Mouse (Mus musculus): ENCODE measurements around the gene Arhgef11. TPM values are rescaled to one million over a fixed set of nuclear protein-coding genes. Genes with fewer than 3 reads are reported as not detected.

Arhgef11 gene
- polyA plus RNA-seq, 1 experiment from 2014 or later: 18.8 TPM

GRCm38 (mm10) chr3:87725396-87726160, 108.2 kb downstream of the Arhgef11 start:
- Histone ChIP-seq H3K9me3 (no peaks in the 10 kb centered on the region), H3K4me1 (no peaks in the 10 kb centered on the region), H3K27ac (no peak overlapping the region), H3K4me3 (no peak overlapping the region), H3K27me3 (no peaks in the 10 kb centered on the region), H3K9ac (no peak overlapping the region), H3K4me2 (replicated peaks) (no peak overlapping the region), H3K36me3 (peaks cover 96% of the 10 kb centered on the region)
- 96% methylated on average over 16 of the region's 16 CpGs for WGBS
- no peak for ATAC-seq (ENCODE audit: low FRiP score, low read depth)

- Histone ChIP-seq H3K4me2 (replicated peaks) (no peak overlapping the region), H3K36me3 (peaks cover 95% of the 10 kb centered on the region), H3K27me3 (no peaks in the 10 kb centered on the region), H3K9me3 (no peaks in the 10 kb centered on the region), H3K4me3 (no peak overlapping the region), H3K9ac (no peak overlapping the region), H3K4me1 (no peaks in the 10 kb centered on the region), H3K27ac (no peak overlapping the region)
- 95% methylated on average over 7 of the region's 7 CpGs for WGBS
- no peak for ATAC-seq (ENCODE audit: low FRiP score, low read depth)
Observed at GRCm38 (mm10) chr3:87726191-87726590, 108.8 kb downstream of the Arhgef11 start.

GRCm38 (mm10) chr3:87728696-87729095, 111.3 kb downstream of the Arhgef11 start:
- H3K27ac ChIP-seq: no peak overlapping the region
- peaks cover 96% of the 10 kb centered on the region for H3K36me3 ChIP-seq
- H3K4me1 ChIP-seq: no peaks in the 10 kb centered on the region
- no peak overlapping the region for H3K4me2 ChIP-seq (replicated peaks)
- H3K4me3 ChIP-seq: no peak overlapping the region
- H3K9me3 ChIP-seq: no peaks in the 10 kb centered on the region
- ATAC-seq (ENCODE audit: low FRiP score, low read depth): no peak
- H3K9ac ChIP-seq: no peak overlapping the region
- no peaks in the 10 kb centered on the region for H3K27me3 ChIP-seq
- 90% methylated on average over 6 of the region's 6 CpGs for WGBS

- ATAC-seq (ENCODE audit: low FRiP score, low read depth): no peak
- no peaks in the 10 kb centered on the region for H3K27me3 ChIP-seq
- H3K4me3 ChIP-seq: no peak overlapping the region
- 75% methylated on average over 4 of the region's 4 CpGs for WGBS
- H3K9me3 ChIP-seq: no peaks in the 10 kb centered on the region
- no peak overlapping the region for H3K27ac ChIP-seq
- peaks cover 98% of the 10 kb centered on the region for H3K36me3 ChIP-seq
- H3K4me2 ChIP-seq (replicated peaks): no peak overlapping the region
- H3K4me1 ChIP-seq: no peaks in the 10 kb centered on the region
- no peak overlapping the region for H3K9ac ChIP-seq
Observed at GRCm38 (mm10) chr3:87733098-87733497, 115.7 kb downstream of the Arhgef11 start.

- Histone ChIP-seq H3K4me2 (replicated peaks) (no peak overlapping the region), H3K27me3 (no peaks in the 10 kb centered on the region), H3K4me3 (no peak overlapping the region), H3K9me3 (no peaks in the 10 kb centered on the region), H3K4me1 (no peaks in the 10 kb centered on the region), H3K36me3 (peaks cover 98% of the 10 kb centered on the region), H3K27ac (no peak overlapping the region), H3K9ac (no peak overlapping the region)
- WGBS: 84% methylated on average over 11 of the region's 11 CpGs
- ATAC-seq (ENCODE audit: low FRiP score, low read depth): no peak
Observed at GRCm38 (mm10) chr3:87733984-87734761, 116.8 kb downstream of the Arhgef11 start.

GRCm38 (mm10) chr3:87735335-87735734, 118.0 kb downstream of the Arhgef11 start:
- 73% methylated on average over 9 of the region's 9 CpGs for WGBS
- no peak overlapping the region for H3K9ac ChIP-seq
- no peaks in the 10 kb centered on the region for H3K27me3 ChIP-seq
- H3K4me1 ChIP-seq: no peaks in the 10 kb centered on the region
- H3K4me3 ChIP-seq: no peak overlapping the region
- no peak overlapping the region for H3K27ac ChIP-seq
- H3K4me2 ChIP-seq (replicated peaks): no peak overlapping the region
- ATAC-seq (ENCODE audit: low FRiP score, low read depth): no peak
- H3K9me3 ChIP-seq: no peaks in the 10 kb centered on the region
- H3K36me3 ChIP-seq: peaks cover 95% of the 10 kb centered on the region

GRCm38 (mm10) chr3:87738906-87739305, 121.5 kb downstream of the Arhgef11 start:
- no peak overlapping the region for H3K27ac ChIP-seq
- H3K9me3 ChIP-seq: no peaks in the 10 kb centered on the region
- H3K27me3 ChIP-seq: no peaks in the 10 kb centered on the region
- WGBS: 81% methylated on average over 5 of the region's 5 CpGs
- H3K4me2 ChIP-seq (replicated peaks): no peak overlapping the region
- no peak overlapping the region for H3K9ac ChIP-seq
- no peak overlapping the region for H3K4me3 ChIP-seq
- no peak for ATAC-seq (ENCODE audit: low FRiP score, low read depth)
- no peaks in the 10 kb centered on the region for H3K4me1 ChIP-seq
- peaks cover 60% of the 10 kb centered on the region for H3K36me3 ChIP-seq

- no peak overlapping the region for H3K4me2 ChIP-seq (replicated peaks)
Observed at GRCm38 (mm10) chr3:87742013-87742412, 124.7 kb downstream of the Arhgef11 start.

GRCm38 (mm10) chr3:87742735-87743134, 125.4 kb downstream of the Arhgef11 start:
- Histone ChIP-seq H3K9me3 (no peaks in the 10 kb centered on the region), H3K4me1 (peaks cover 13% of the 10 kb centered on the region), H3K4me2 (replicated peaks) (no peak overlapping the region), H3K27ac (no peak overlapping the region), H3K9ac (no peak overlapping the region), H3K4me3 (no peak overlapping the region), H3K27me3 (no peaks in the 10 kb centered on the region), H3K36me3 (peaks cover 22% of the 10 kb centered on the region)
- 87% methylated on average over 16 of the region's 16 CpGs for WGBS
- no peak for ATAC-seq (ENCODE audit: low FRiP score, low read depth)

More at GRCm38 (mm10) chr3:87742013-87742412, 124.7 kb downstream of the Arhgef11 start:
- WGBS: 79% methylated on average over 3 of the region's 3 CpGs
- Histone ChIP-seq H3K27ac (no peak overlapping the region), H3K4me3 (no peak overlapping the region), H3K4me1 (peaks cover 13% of the 10 kb centered on the region), H3K9ac (no peak overlapping the region), H3K27me3 (no peaks in the 10 kb centered on the region), H3K9me3 (no peaks in the 10 kb centered on the region), H3K36me3 (peaks cover 29% of the 10 kb centered on the region)
- ATAC-seq (ENCODE audit: low FRiP score, low read depth): no peak

GRCm38 (mm10) chr3:87743927-87744326, 126.6 kb downstream of the Arhgef11 start:
- Histone ChIP-seq H3K4me2 (replicated peaks) (no peak overlapping the region), H3K36me3 (peaks cover 11% of the 10 kb centered on the region), H3K27ac (no peak overlapping the region), H3K27me3 (no peaks in the 10 kb centered on the region), H3K4me3 (no peak overlapping the region), H3K9me3 (no peaks in the 10 kb centered on the region), H3K9ac (no peak overlapping the region), H3K4me1 (peaks cover 19% of the 10 kb centered on the region)
- 90% methylated on average over 4 of the region's 4 CpGs for WGBS
- no peak for ATAC-seq (ENCODE audit: low FRiP score, low read depth)

GRCm38 (mm10) chr3:87745036-87745659, 127.8 kb downstream of the Arhgef11 start:
- H3K27ac ChIP-seq: no peak overlapping the region
- no peak for ATAC-seq (ENCODE audit: low FRiP score, low read depth)
- whole genome bisulfite sequencing: 15% methylated on average over 18 of the region's 18 CpGs
- H3K36me3 ChIP-seq: peaks cover 11% of the 10 kb centered on the region; the same call in 1 of the 2 replicates
- peak overlapping the region; percentile 58 for H3K4me2 ChIP-seq (replicated peaks)
- peaks cover 19% of the 10 kb centered on the region for H3K4me1 ChIP-seq
- H3K27me3 ChIP-seq: no peaks in the 10 kb centered on the region
- peak overlapping the region; percentile 55 for H3K9ac ChIP-seq
- H3K9me3 ChIP-seq: no peaks in the 10 kb centered on the region
- peak overlapping the region; percentile 18 for H3K4me3 ChIP-seq

GRCm38 (mm10) chr3:87748431-87748830, 131.1 kb downstream of the Arhgef11 start, which contains the start of gene Lrrc71:
Lrrc71 (minus strand) TSS chr3:87748625.
- peaks cover 19% of the 10 kb centered on the region for H3K4me1 ChIP-seq
- 49% methylated on average over 13 of the region's 13 CpGs for WGBS
- peaks cover 33% of the 10 kb centered on the region for H3K36me3 ChIP-seq
- H3K27ac ChIP-seq: no peak within 1 kb of the TSS
- ATAC-seq (ENCODE audit: low FRiP score, low read depth): 0 out of 2 replicates have a peak, but pooled peaks have one; percentile 12
- H3K9ac ChIP-seq: no peak within 1 kb of the TSS
- H3K4me3 ChIP-seq: no peak within 1 kb of the TSS
- H3K4me2 ChIP-seq (replicated peaks): no peak within 1 kb of the TSS
- H3K9me3 ChIP-seq: no peaks in the 10 kb centered on the region
- H3K27me3 ChIP-seq: no peaks in the 10 kb centered on the region

Measured in limb, embryonic 13.5 days (tissue).